Mouse (Mus musculus): ENCODE measurements around the gene Ctsa. TPM values are rescaled to one million over a fixed set of nuclear protein-coding genes. Genes with fewer than 3 reads are reported as not detected.
A peak's percentile ranks its signal among the peaks of the same experiment; 100 is the strongest.

Gene Ctsa
- 82.7 and 91.6 TPM in 2 replicates for polyA plus RNA-seq (2015; fragmentation: Nextera tagmentation; extraction: Ambion mirVana)

- Histone ChIP-seq H3K4me2 (peak within 1 kb of the TSS; percentile 95), H3K4me3 (peak within 1 kb of the TSS; percentile 58), H3K36me3 (ENCODE audit: poor library complexity, severe bottlenecking) (peaks cover 28% of the 10 kb centered on the region), H3K9me3 (replicated peaks) (no peaks in the 10 kb centered on the region), H3K27me3 (no peaks in the 10 kb centered on the region), H3K4me1 (peaks cover 23% of the 10 kb centered on the region), H3K27ac (peak within 1 kb of the TSS; percentile 68), H3K9ac (peak within 1 kb of the TSS; percentile 74)
- under 1% methylated on average over 35 of the region's 35 CpGs for WGBS
- ATAC-seq, result peak; percentile 82
These were observed at the start of gene Ctsa for GRCm38 (mm10) chr2:164832748-164833301. Gene Ctsa, plus strand, starts transcription at chr2:164832873.

- peaks cover 8% of the 10 kb centered on the region; the same call in 1 of the 2 replicates for H3K36me3 ChIP-seq (ENCODE audit: poor library complexity, severe bottlenecking)
- H3K9me3 ChIP-seq (replicated peaks), result no peaks in the 10 kb centered on the region
- H3K4me2 ChIP-seq, result no peak overlapping the region
- no peak for ATAC-seq
- H3K4me1 ChIP-seq, result peaks cover 22% of the 10 kb centered on the region
- H3K4me3 ChIP-seq, result no peak overlapping the region
- 81% methylated on average over 7 of the region's 7 CpGs for WGBS
- H3K27ac ChIP-seq, result no peak overlapping the region
- no peak overlapping the region for H3K9ac ChIP-seq
- no peaks in the 10 kb centered on the region for H3K27me3 ChIP-seq
These were observed 48.6 kb upstream of the Ctsa start for GRCm38 (mm10) chr2:164783926-164784581.

DNA sequence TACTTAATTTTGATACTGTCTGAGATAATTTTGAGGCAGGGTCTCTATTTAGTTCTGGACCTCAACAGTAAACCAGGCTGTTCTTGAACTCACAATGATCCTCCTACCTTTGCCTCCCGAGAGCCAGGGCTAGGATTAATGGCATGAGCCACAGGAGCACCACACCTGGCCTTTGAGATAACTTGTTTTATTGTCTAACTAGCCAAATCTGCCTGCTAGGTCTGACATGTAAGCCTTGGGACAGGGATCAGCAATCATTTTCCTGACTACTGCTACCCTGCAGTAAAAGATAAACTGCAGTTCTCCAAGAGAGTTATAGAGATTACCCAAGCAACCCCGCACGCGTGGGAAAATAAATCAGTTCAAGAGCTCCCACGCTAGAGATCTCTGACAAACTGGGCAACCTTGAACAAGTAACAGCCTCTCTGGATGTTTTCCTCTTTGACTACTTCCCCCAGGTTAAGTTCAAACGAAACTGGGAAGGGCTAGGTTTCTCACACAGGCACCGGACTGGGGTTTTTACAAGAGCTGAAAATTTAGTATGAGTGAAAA lies 47.7 kb upstream of the Ctsa start:
- H3K27me3 ChIP-seq, result no peaks in the 10 kb centered on the region
- H3K27ac ChIP-seq, result no peak overlapping the region; the same call in 1 of the 2 replicates
- 20% methylated on average over 7 of the region's 7 CpGs for WGBS
- H3K9ac ChIP-seq, result peak overlapping the region; percentile 77
- no peaks in the 10 kb centered on the region for H3K9me3 ChIP-seq (replicated peaks)
- no peak for ATAC-seq
- H3K4me1 ChIP-seq, result peaks cover 22% of the 10 kb centered on the region
- peak overlapping the region; percentile 91 for H3K4me2 ChIP-seq
- peak overlapping the region; percentile 65 for H3K4me3 ChIP-seq
- H3K36me3 ChIP-seq (ENCODE audit: poor library complexity, severe bottlenecking), result peaks cover 8% of the 10 kb centered on the region; the same call in 1 of the 2 replicates

GRCm38 (mm10) chr2:164785481-164786387 lies 46.9 kb upstream of the Ctsa start, which contains the start of gene Snx21:
Gene Snx21, plus strand, starts transcription at chr2:164785823.
- Histone ChIP-seq H3K4me2 (peak within 1 kb of the TSS; percentile 91), H3K9ac (peak within 1 kb of the TSS; percentile 77), H3K9me3 (replicated peaks) (no peaks in the 10 kb centered on the region), H3K4me3 (peak within 1 kb of the TSS; percentile 65), H3K4me1 (peaks cover 22% of the 10 kb centered on the region), H3K27me3 (no peaks in the 10 kb centered on the region), H3K36me3 (ENCODE audit: poor library complexity, severe bottlenecking) (peaks cover 11% of the 10 kb centered on the region; the same call in 1 of the 2 replicates), H3K27ac (peak within 1 kb of the TSS; percentile 48)
- peak; percentile 92 for ATAC-seq
- WGBS, result under 1% methylated on average over 73 of the region's 89 CpGs

DNA sequence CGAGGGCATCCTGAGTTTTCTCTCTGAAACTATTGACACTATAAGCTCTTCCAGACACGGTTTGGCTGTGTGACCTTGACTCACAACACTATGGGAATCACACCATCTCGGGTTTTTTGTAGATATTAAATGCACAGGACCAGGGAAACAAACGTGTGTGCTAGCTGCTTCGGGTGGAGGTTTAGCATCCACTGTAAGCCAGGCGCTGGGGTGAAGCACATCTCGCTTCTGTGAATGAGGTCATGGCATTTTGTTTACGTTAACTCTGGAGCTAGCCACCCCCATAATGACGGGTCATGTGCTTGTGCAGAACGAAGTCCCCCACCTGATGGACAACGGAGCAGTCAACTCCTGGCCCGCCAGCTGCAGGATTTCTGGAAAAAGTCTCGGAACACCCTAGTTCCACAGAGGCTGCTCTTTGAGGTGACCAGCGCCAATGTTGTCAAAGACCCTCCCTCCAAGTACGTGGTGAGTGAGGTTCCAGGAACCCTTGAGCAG lies 46.2 kb upstream of the Ctsa start:
- no peak overlapping the region for H3K27ac ChIP-seq
- peak overlapping the region; percentile 77 for H3K9ac ChIP-seq
- peaks cover 22% of the 10 kb centered on the region for H3K4me1 ChIP-seq
- WGBS, result 12% methylated on average over 15 of the region's 15 CpGs
- no peaks in the 10 kb centered on the region for H3K27me3 ChIP-seq
- H3K9me3 ChIP-seq (replicated peaks), result no peaks in the 10 kb centered on the region
- peaks cover 18% of the 10 kb centered on the region for H3K36me3 ChIP-seq (ENCODE audit: poor library complexity, severe bottlenecking)
- peak overlapping the region; percentile 91 for H3K4me2 ChIP-seq
- no peak; the same call in 1 of the 2 replicates for ATAC-seq
- H3K4me3 ChIP-seq, result peak overlapping the region; percentile 65

GRCm38 (mm10) chr2:164787032-164787431 lies 45.6 kb upstream of the Ctsa start:
- Histone ChIP-seq H3K4me2 (peak overlapping the region; percentile 91), H3K27ac (no peak overlapping the region), H3K4me3 (no peak overlapping the region), H3K9ac (no peak overlapping the region), H3K27me3 (no peaks in the 10 kb centered on the region), H3K36me3 (ENCODE audit: poor library complexity, severe bottlenecking) (peaks cover 24% of the 10 kb centered on the region), H3K9me3 (replicated peaks) (no peaks in the 10 kb centered on the region), H3K4me1 (peaks cover 22% of the 10 kb centered on the region)
- 84% methylated on average over 3 of the region's 3 CpGs for WGBS
- no peak for ATAC-seq

DNA sequence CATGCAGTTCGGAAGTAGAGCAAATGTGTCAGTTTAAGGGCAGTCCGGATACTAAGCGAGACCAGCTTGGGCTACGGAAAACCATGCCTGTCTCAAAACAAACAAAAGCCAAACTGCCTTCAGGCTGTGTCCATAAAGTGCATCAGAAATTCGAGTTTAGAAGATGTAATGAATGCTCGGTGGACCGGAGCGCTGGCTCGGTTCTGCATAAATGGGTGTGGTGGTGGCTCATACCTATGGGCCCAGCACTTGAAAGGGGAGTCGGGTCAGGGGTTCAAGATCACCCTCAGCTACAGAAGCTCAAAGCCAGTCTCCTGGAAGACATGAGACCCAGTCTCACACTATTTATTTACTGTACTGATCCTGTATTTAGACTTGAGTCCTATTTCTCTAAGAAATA lies 44.9 kb upstream of the Ctsa start:
- no peak overlapping the region for H3K4me3 ChIP-seq
- H3K4me1 ChIP-seq, result peaks cover 22% of the 10 kb centered on the region
- H3K9me3 ChIP-seq (replicated peaks), result no peaks in the 10 kb centered on the region
- H3K27ac ChIP-seq, result no peak overlapping the region
- no peak overlapping the region for H3K4me2 ChIP-seq
- ATAC-seq, result no peak
- peaks cover 31% of the 10 kb centered on the region for H3K36me3 ChIP-seq (ENCODE audit: poor library complexity, severe bottlenecking)
- WGBS, result 82% methylated on average over 10 of the region's 10 CpGs
- H3K9ac ChIP-seq, result no peak overlapping the region
- H3K27me3 ChIP-seq, result no peaks in the 10 kb centered on the region

- Histone ChIP-seq H3K36me3 (ENCODE audit: poor library complexity, severe bottlenecking) (peaks cover 38% of the 10 kb centered on the region), H3K27me3 (no peaks in the 10 kb centered on the region), H3K4me1 (peaks cover 22% of the 10 kb centered on the region), H3K4me2 (no peak overlapping the region), H3K4me3 (no peak overlapping the region), H3K27ac (no peak overlapping the region), H3K9me3 (replicated peaks) (no peaks in the 10 kb centered on the region), H3K9ac (no peak overlapping the region)
- WGBS, result 82% methylated on average over 4 of the region's 4 CpGs
- no peak for ATAC-seq
These were observed 44.3 kb upstream of the Ctsa start for GRCm38 (mm10) chr2:164788411-164788810.

DNA sequence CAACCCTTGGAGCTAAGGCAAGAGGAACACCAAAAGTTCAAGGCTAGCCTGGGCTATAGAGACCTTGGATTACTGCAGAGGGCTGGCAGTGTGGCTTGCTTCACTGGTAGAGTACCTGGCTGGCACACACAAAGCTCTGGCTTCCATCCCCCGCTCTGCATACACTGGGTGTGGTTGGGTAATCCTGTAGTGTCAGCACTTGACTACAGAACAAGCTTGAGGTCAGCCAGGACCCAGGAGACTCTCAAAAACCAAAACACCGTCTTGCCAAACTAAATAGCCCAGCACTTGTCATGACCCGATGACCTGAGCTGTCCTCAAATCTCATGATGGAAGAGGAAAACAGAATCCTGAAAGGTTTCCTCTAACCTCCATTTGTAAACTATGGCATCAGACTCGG lies 42.2 kb upstream of the Ctsa start:
- Histone ChIP-seq H3K27ac (no peak overlapping the region), H3K4me2 (no peak overlapping the region), H3K9me3 (replicated peaks) (no peaks in the 10 kb centered on the region), H3K4me1 (peaks cover 13% of the 10 kb centered on the region), H3K9ac (no peak overlapping the region), H3K4me3 (no peak overlapping the region), H3K27me3 (no peaks in the 10 kb centered on the region), H3K36me3 (ENCODE audit: poor library complexity, severe bottlenecking) (peaks cover 51% of the 10 kb centered on the region)
- ATAC-seq, result no peak
- 87% methylated on average over 4 of the region's 4 CpGs for WGBS

DNA sequence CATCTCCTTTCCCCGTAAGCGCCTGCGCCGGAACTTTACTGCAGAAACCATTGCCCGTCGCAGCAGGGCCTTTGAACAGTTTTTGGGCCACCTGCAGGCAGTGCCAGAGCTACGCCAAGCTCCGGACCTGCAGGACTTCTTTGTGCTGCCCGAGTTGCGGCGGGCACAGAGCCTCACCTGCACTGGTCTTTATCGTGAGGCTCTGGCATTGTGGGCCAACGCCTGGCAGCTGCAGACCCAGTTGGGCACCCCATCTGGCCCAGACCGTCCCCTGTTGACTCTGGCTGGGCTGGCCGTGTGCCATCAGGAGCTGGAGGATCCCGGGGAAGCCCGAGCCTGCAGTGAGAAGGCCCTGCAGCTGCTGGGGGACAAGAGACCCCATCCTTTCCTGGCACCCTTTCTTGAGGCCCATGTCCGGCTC lies 40.8 kb upstream of the Ctsa start:
- Histone ChIP-seq H3K4me3 (no peak overlapping the region), H3K9me3 (replicated peaks) (no peaks in the 10 kb centered on the region), H3K4me2 (no peak overlapping the region), H3K4me1 (peaks cover 3% of the 10 kb centered on the region; the same call in 1 of the 2 replicates), H3K27me3 (no peaks in the 10 kb centered on the region), H3K36me3 (ENCODE audit: poor library complexity, severe bottlenecking) (peaks cover 65% of the 10 kb centered on the region), H3K9ac (no peak overlapping the region), H3K27ac (no peak overlapping the region)
- no peak for ATAC-seq
- WGBS, result 92% methylated on average over 18 of the region's 18 CpGs

DNA sequence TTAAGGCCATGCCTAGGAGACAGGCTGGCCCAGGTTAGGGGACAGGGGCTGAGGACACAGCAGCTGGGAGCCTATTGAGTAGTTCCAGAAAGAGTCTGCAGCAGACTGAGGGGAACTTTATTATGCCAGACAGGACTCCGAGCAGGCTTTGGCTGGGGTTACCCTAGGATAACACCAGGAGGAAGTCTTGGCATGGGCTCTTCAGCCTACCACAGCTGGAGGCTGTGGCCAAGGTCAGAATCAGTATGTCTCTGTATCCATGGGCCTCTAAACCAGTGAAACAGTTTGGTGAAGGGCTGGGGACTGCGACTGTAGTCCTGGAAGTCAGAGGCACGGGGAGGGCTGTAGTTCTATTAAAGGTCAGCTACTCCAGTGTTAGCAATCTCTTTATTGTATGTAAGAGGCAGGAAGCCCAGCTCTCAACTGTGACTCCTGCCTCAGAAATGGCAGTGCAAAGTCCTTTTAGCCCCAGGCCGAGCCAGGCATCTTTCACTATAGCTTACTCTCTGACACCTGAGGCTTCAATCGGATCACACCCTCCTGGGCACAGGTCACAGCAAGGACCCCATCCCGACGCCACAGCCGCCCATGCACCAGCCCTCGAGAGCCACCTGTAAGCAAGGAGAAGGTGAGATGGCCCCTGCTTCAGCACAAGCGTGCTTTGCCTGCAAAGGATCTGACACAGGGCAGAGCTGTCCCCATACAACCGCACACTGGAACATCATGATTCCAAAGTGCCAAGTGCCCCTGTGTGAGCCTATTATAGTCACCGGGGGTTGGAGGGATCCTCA lies 40.1 kb upstream of the Ctsa start:
- H3K36me3 ChIP-seq (ENCODE audit: poor library complexity, severe bottlenecking), result peaks cover 71% of the 10 kb centered on the region
- H3K4me1 ChIP-seq, result no peaks in the 10 kb centered on the region; the same call in 1 of the 2 replicates
- WGBS, result 95% methylated on average over 12 of the region's 12 CpGs
- no peaks in the 10 kb centered on the region for H3K9me3 ChIP-seq (replicated peaks)
- ATAC-seq, result no peak
- H3K4me2 ChIP-seq, result no peak overlapping the region
- no peak overlapping the region for H3K9ac ChIP-seq
- no peak overlapping the region for H3K4me3 ChIP-seq
- H3K27ac ChIP-seq, result no peak overlapping the region
- H3K27me3 ChIP-seq, result no peaks in the 10 kb centered on the region

All from forebrain, embryonic 13.5 days (tissue).